Mouse (Mus musculus) midbrain, embryonic 16.5 days (tissue): ENCODE measurements around the gene Ubac2. TPM values are rescaled to one million over a fixed set of nuclear protein-coding genes. Genes with fewer than 3 reads are reported as not detected.

Source experiments
- ATAC-seq: fragments of 200-750 bp; cut with Nextera tagmentation; 2 replicates; pipeline ENCODE4 v1.8.0; 2017; ENCODE audit warnings: moderate TSS enrichment
- H3K27ac ChIP-seq: fragments of 300-500 bp; sonication (generic); 2 replicates; pipeline ENCODE4 v1.5.1; 2014; ENCODE audit warnings: mild to moderate bottlenecking, low read length, mixed read lengths
- H3K27me3 ChIP-seq: fragments of 300-500 bp; sonication (generic); 2 replicates; pipeline ENCODE4 v1.6.1; 2014; ENCODE audit warnings: low read depth, low read length, mixed read lengths; ENCODE audit not compliant: control insufficient read depth, insufficient read depth
- H3K36me3 ChIP-seq: fragments of 300-500 bp; sonication (generic); 2 replicates; pipeline ENCODE4 v1.6.1; 2014; ENCODE audit warnings: mild to moderate bottlenecking, low read length, moderate library complexity, mixed read lengths; ENCODE audit not compliant: control insufficient read depth, insufficient read depth
- H3K4me1 ChIP-seq: fragments of 300-500 bp; sonication (generic); 2 replicates; pipeline ENCODE4 v1.6.1; 2014; ENCODE audit warnings: mild to moderate bottlenecking, low read length, mixed read lengths; ENCODE audit not compliant: control insufficient read depth, insufficient read depth
- H3K4me2 ChIP-seq: fragments of 300-500 bp; sonication (generic); 2 replicates; pipeline ENCODE4 v1.6.1; 2014; ENCODE audit warnings: mild to moderate bottlenecking, low read length, mixed read lengths
- H3K4me3 ChIP-seq: fragments of 300-500 bp; sonication (generic); 2 replicates; pipeline ENCODE4 v1.5.1; 2014; ENCODE audit warnings: low read depth, mild to moderate bottlenecking, low read length, moderate library complexity, mixed read lengths
- H3K9ac ChIP-seq: fragments of 300-500 bp; sonication (generic); 2 replicates; pipeline ENCODE4 v1.6.1; 2014; ENCODE audit warnings: low read depth, low read length, mixed read lengths
- H3K9me3 ChIP-seq: fragments of 300-500 bp; sonication (generic); replicated peaks from 2 replicates; pipeline ENCODE4 v1.6.1; 2014; ENCODE audit warnings: mild to moderate bottlenecking, low read length, mixed read lengths; ENCODE audit not compliant: control insufficient read depth, poor library complexity, severe bottlenecking
- WGBS: fragments of 180-500 bp; shearing (Covaris S2); extraction: QIAGEN DNeasy Blood & Tissue Kit; methylation state at CpG from one replicate; pipeline ENCODE4 v1.1.7; 2014; 5-methylcytosine and 5-hydroxymethylcytosine counted together
- polyA plus RNA-seq: library from polyadenylated mRNA; unstranded; fragments of >200 nt; fragmentation: Nextera tagmentation; extraction: Ambion mirVana; gene quantifications from 2 replicates; pipeline ENCODE4 v1.2.1, GENCODE M21; 2015

Gene Ubac2
- polyA plus RNA-seq, 1 experiment from 2014 or later = 48.5 TPM

GRCm38 (mm10) chr14:121898509-121898908, 20.1 kb downstream of the Ubac2 start:
- Histone ChIP-seq H3K9me3 (no peaks in the 10 kb centered on the region), H3K27me3 (no peaks in the 10 kb centered on the region), H3K4me3 (no peak overlapping the region), H3K9ac (no peak overlapping the region), H3K36me3 (no peaks in the 10 kb centered on the region), H3K27ac (no peak overlapping the region), H3K4me1 (no peaks in the 10 kb centered on the region), H3K4me2 (no peak overlapping the region)
- WGBS = 95% methylated on average over 11 of the region's 11 CpGs
- no peak for ATAC-seq

- H3K36me3 ChIP-seq = no peaks in the 10 kb centered on the region
- no peak overlapping the region for H3K27ac ChIP-seq
- H3K9ac ChIP-seq = no peak overlapping the region
- H3K4me1 ChIP-seq = no peaks in the 10 kb centered on the region
- WGBS = 93% methylated on average over 3 of the region's 3 CpGs
- no peak overlapping the region for H3K4me2 ChIP-seq
- H3K4me3 ChIP-seq = no peak overlapping the region
- no peaks in the 10 kb centered on the region for H3K27me3 ChIP-seq
- no peak for ATAC-seq
- H3K9me3 ChIP-seq = no peaks in the 10 kb centered on the region
These were observed 20.7 kb downstream of the Ubac2 start for GRCm38 (mm10) chr14:121899071-121899470.

- Histone ChIP-seq H3K27me3 (no peaks in the 10 kb centered on the region), H3K4me3 (no peak overlapping the region), H3K9ac (no peak overlapping the region), H3K9me3 (no peaks in the 10 kb centered on the region), H3K27ac (no peak overlapping the region), H3K4me1 (no peaks in the 10 kb centered on the region), H3K36me3 (no peaks in the 10 kb centered on the region), H3K4me2 (no peak overlapping the region)
- ATAC-seq = no peak
- WGBS = 94% methylated on average over 6 of the region's 6 CpGs
These were observed 23.1 kb downstream of the Ubac2 start for GRCm38 (mm10) chr14:121901511-121901910.

GRCm38 (mm10) chr14:121903381-121903876, 25.0 kb downstream of the Ubac2 start:
- no peaks in the 10 kb centered on the region for H3K4me1 ChIP-seq
- no peak overlapping the region for H3K4me3 ChIP-seq
- no peak overlapping the region for H3K27ac ChIP-seq
- no peak overlapping the region for H3K9ac ChIP-seq
- ATAC-seq = no peak
- no peaks in the 10 kb centered on the region for H3K36me3 ChIP-seq
- H3K4me2 ChIP-seq = no peak overlapping the region
- no peaks in the 10 kb centered on the region for H3K9me3 ChIP-seq
- 93% methylated on average over 7 of the region's 7 CpGs for whole genome bisulfite sequencing
- H3K27me3 ChIP-seq = no peaks in the 10 kb centered on the region

GRCm38 (mm10) chr14:121904754-121905153, 26.3 kb downstream of the Ubac2 start:
- peaks cover 3% of the 10 kb centered on the region for H3K36me3 ChIP-seq
- H3K27ac ChIP-seq = no peak overlapping the region
- no peak overlapping the region for H3K9ac ChIP-seq
- no peak for ATAC-seq
- H3K4me1 ChIP-seq = no peaks in the 10 kb centered on the region
- no peak overlapping the region for H3K4me3 ChIP-seq
- WGBS = 74% methylated on average over 3 of the region's 3 CpGs
- no peak overlapping the region for H3K4me2 ChIP-seq
- no peaks in the 10 kb centered on the region for H3K27me3 ChIP-seq
- no peaks in the 10 kb centered on the region for H3K9me3 ChIP-seq

GRCm38 (mm10) chr14:121906341-121906991, 28.0 kb downstream of the Ubac2 start:
- Histone ChIP-seq H3K4me3 (no peak overlapping the region), H3K27me3 (no peaks in the 10 kb centered on the region), H3K4me2 (no peak overlapping the region), H3K9me3 (no peaks in the 10 kb centered on the region), H3K27ac (no peak overlapping the region), H3K9ac (no peak overlapping the region), H3K36me3 (peaks cover 8% of the 10 kb centered on the region), H3K4me1 (no peaks in the 10 kb centered on the region)
- no peak for ATAC-seq
- 90% methylated on average over 8 of the region's 8 CpGs for WGBS

- Histone ChIP-seq H3K4me2 (no peak overlapping the region), H3K4me1 (no peaks in the 10 kb centered on the region), H3K27me3 (no peaks in the 10 kb centered on the region), H3K9me3 (no peaks in the 10 kb centered on the region), H3K36me3 (peaks cover 14% of the 10 kb centered on the region), H3K9ac (no peak overlapping the region), H3K4me3 (no peak overlapping the region), H3K27ac (no peak overlapping the region)
- ATAC-seq = no peak
- WGBS = 92% methylated on average over 11 of the region's 11 CpGs
These were observed 28.7 kb downstream of the Ubac2 start for GRCm38 (mm10) chr14:121906992-121907681.

- ATAC-seq = no peak
- Histone ChIP-seq H3K9me3 (no peaks in the 10 kb centered on the region), H3K27me3 (no peaks in the 10 kb centered on the region), H3K4me2 (no peak overlapping the region), H3K27ac (no peak overlapping the region), H3K4me3 (no peak overlapping the region), H3K36me3 (peaks cover 14% of the 10 kb centered on the region), H3K4me1 (no peaks in the 10 kb centered on the region), H3K9ac (no peak overlapping the region)
- 98% methylated on average over 6 of the region's 6 CpGs for WGBS
These were observed 31.4 kb downstream of the Ubac2 start for GRCm38 (mm10) chr14:121909868-121910267.

GRCm38 (mm10) chr14:121912501-121912900, 34.1 kb downstream of the Ubac2 start:
- Histone ChIP-seq H3K36me3 (peaks cover 20% of the 10 kb centered on the region), H3K27ac (no peak overlapping the region)

More at GRCm38 (mm10) chr14:121912501-121912900, 34.1 kb downstream of the Ubac2 start:
- no peak overlapping the region for H3K4me2 ChIP-seq
- no peak overlapping the region for H3K9ac ChIP-seq
- no peaks in the 10 kb centered on the region for H3K9me3 ChIP-seq
- H3K4me1 ChIP-seq = no peaks in the 10 kb centered on the region
- H3K4me3 ChIP-seq = no peak overlapping the region
- ATAC-seq = no peak
- WGBS = 90% methylated on average over 7 of the region's 7 CpGs
- H3K27me3 ChIP-seq = no peaks in the 10 kb centered on the region
